Comparison of ENCODE assay signal across 7 mouse cellular contexts in genomic region chr9:31280366-31281010, GRCm38 (mm10). TPM values are rescaled to one million over a fixed set of nuclear protein-coding genes. Genes with fewer than 3 reads are reported as not detected.
DNase-seq lines count a peak whose midpoint lies in the region; ATAC-seq lines count a peak whose summit lies in the region.

Gene Prdm10, plus strand, starts transcription at chr9:31280538.

- H3K9ac ChIP-seq in intestine, embryonic 15.5 days, result peak within 1 kb of the TSS; percentile 96
- peak within 1 kb of the TSS; percentile 99 for H3K9ac ChIP-seq in midbrain, embryonic 11.5 days (ENCODE audit: low read length)

- peak; percentile 92 to 93 for DNase-seq in adrenal gland, adult 18-20 months (ENCODE audit: low spot score in 2 of 2)
- peak; percentile 96 for DNase-seq in embryo, embryonic 11 days
- peak; percentile 90 to 93 for DNase-seq in gastrocnemius, postnatal 36 days
- DNase-seq in left cerebral cortex, postnatal 36 days (ENCODE audit: low spot score in 2 of 2), result peak; percentile 92 to 96
- peak; percentile 99 for DNase-seq in midbrain, embryonic 11.5 days (ENCODE audit: low spot score, missing footprints)
- peak; percentile 98 for DNase-seq in skeletal muscle tissue, adult 2 months (ENCODE audit: low read depth, low spot score)

- peak; percentile 95 for ATAC-seq in intestine, embryonic 15.5 days
- ATAC-seq in midbrain, embryonic 11.5 days (ENCODE audit: low FRiP score), result peak; percentile 93

- peaks cover 19% of the 10 kb centered on the region; the same call in 1 of the 2 replicates for H3K4me1 ChIP-seq in intestine, embryonic 15.5 days (replicated peaks)
- H3K4me1 ChIP-seq in midbrain, embryonic 11.5 days (ENCODE audit: control insufficient read depth, insufficient read depth, low read length), result peaks cover 17% of the 10 kb centered on the region

- WGBS in intestine, embryonic 15.5 days, result 0% methylated on average over 44 of the region's 45 CpGs
- under 1% methylated on average over 39 of the region's 45 CpGs for WGBS in midbrain, embryonic 11.5 days

- H3K27me3 ChIP-seq in intestine, embryonic 15.5 days (replicated peaks), result no peaks in the 10 kb centered on the region
- H3K27me3 ChIP-seq in midbrain, embryonic 11.5 days (ENCODE audit: control insufficient read depth, insufficient read depth, low read length), result no peaks in the 10 kb centered on the region

- intact Hi-C loops in gastrocnemius, postnatal 36 days (cut with DNase I), result loop anchor here (1.0 kb wide), 1 partner anchor 69 kb away; the partner anchor contains the start of gene Aplp2
- intact Hi-C loops in left cerebral cortex, postnatal 36 days (cut with DNase I), result loop anchor here (1.0 to 5.0 kb wide), 4 partner anchors 52 to 128 kb away; partner anchors contain the start of gene Aplp2

- H3K4me2 ChIP-seq in intestine, embryonic 15.5 days (replicated peaks), result peak within 1 kb of the TSS; percentile 85
- peak within 1 kb of the TSS; percentile 62 for H3K4me2 ChIP-seq in midbrain, embryonic 11.5 days

- H3K4me3 ChIP-seq in intestine, embryonic 15.5 days (replicated peaks), result peak within 1 kb of the TSS; percentile 77
- peak within 1 kb of the TSS; percentile 91 for H3K4me3 ChIP-seq in midbrain, embryonic 11.5 days (ENCODE audit: low read depth, low read length)

- no peaks in the 10 kb centered on the region for H3K36me3 ChIP-seq in intestine, embryonic 15.5 days
- H3K36me3 ChIP-seq in midbrain, embryonic 11.5 days (ENCODE audit: control insufficient read depth, insufficient read depth, low read length), result no peaks in the 10 kb centered on the region

- H3K9me3 ChIP-seq in intestine, embryonic 15.5 days, result no peaks in the 10 kb centered on the region
- no peaks in the 10 kb centered on the region for H3K9me3 ChIP-seq in midbrain, embryonic 11.5 days (ENCODE audit: control insufficient read depth, low read length)

- H3K27ac ChIP-seq in intestine, embryonic 15.5 days, result peak within 1 kb of the TSS; percentile 99
- H3K27ac ChIP-seq in midbrain, embryonic 11.5 days (ENCODE audit: low read depth, low read length), result peak within 1 kb of the TSS; percentile 99

RNA-seq across cellular contexts. Expression of gene Prdm10, which starts in this region (rescaled TPM):
- total RNA-seq in adrenal gland, adult 18-20 months (2021), result 1 to 10 TPM; 7.5 to 9.2 TPM
- total RNA-seq in gastrocnemius, postnatal 36 days (2021), result 1 to 10 TPM; 3.8 TPM
- polyA plus RNA-seq in intestine, embryonic 15.5 days (2015; fragmentation: Nextera tagmentation; extraction: Ambion mirVana), result 3.9 and 4.1 TPM in 2 replicates
- total RNA-seq in left cerebral cortex, postnatal 36 days (2021), result 10 to 100 TPM; 17.1 to 24.3 TPM
- 6.8 and 7.9 TPM in 2 replicates for polyA plus RNA-seq in midbrain, embryonic 11.5 days (2014; fragmentation: Nextera tagmentation; extraction: Ambion mirVana)

Comparison
In these comparisons a context has a peak if more than half of its experiments do, and no peak if none do; other contexts are left out.
1. Peak in every context shown above with its lines: DNase-seq, ATAC-seq, H3K4me3 ChIP-seq and H3K27ac ChIP-seq.